13 mouse cellular contexts compared by ENCODE assay signal in the genomic region with DNA sequence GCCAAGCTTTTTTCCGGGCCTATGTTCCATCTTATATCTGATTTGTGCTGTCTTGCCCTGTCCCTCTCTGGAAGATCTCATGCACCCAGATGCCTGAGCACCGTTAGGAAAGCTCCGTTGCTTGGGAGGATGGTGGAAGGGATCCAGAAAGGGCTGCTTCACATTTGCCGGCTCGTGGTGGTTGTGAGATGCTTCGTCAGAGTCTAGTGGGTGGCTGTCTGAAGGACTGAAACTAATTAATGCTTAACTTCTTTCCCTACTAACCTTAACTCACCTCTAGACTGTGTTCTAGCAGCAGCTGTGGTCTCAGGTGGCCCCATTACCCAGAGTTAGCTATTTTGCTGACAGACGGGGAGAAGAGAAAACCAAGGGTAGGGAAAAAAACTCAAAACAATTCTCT. TPM values are rescaled to one million over a fixed set of nuclear protein-coding genes. Genes with fewer than 3 reads are reported as not detected.
DNase-seq lines count a peak whose midpoint lies in the region; ATAC-seq and TF ChIP-seq lines count a peak whose summit lies in the region.
"Had no signal": no experiment of that assay in that cellular context is flagged by ENCODE, and none has a peak within 500 bp of the region (broad histone marks: within the 10 kb centered on the region; RNA-seq: fewer than 3 reads in every experiment).

No protein-coding gene starts in this region.

- ATAC-seq in forebrain, embryonic 11.5 days (replicated peaks; ENCODE audit: low FRiP score) = no peak
- 0 out of 2 replicates have a peak, but pooled peaks have one; percentile 24 for ATAC-seq in hindbrain, postnatal 0 days

- intact Hi-C loops in left cerebral cortex, postnatal 14 days (cut with DNase I) = no loop called here
- intact Hi-C loops in heart, postnatal 25 days (cut with DNase I) = no loop called here

- no peaks in the 10 kb centered on the region for H3K36me3 ChIP-seq in forebrain, embryonic 10.5 days (replicated peaks)
- H3K36me3 ChIP-seq in forebrain, embryonic 11.5 days (ENCODE audit: control insufficient read depth, insufficient read depth, low read length) = no peaks in the 10 kb centered on the region
- H3K36me3 ChIP-seq in hindbrain, postnatal 0 days (ENCODE audit: insufficient read depth, low read length) = no peaks in the 10 kb centered on the region
- H3K36me3 ChIP-seq: liver, embryonic 13.5 days had no signal

- TF ChIP-seq POLR2A in cortical plate, adult 2 months (IDR thresholded peaks at IDR 0.05; ENCODE audit: extremely low read depth, insufficient read depth, low read length) = no peak

- WGBS in forebrain, embryonic 10.5 days = 80% methylated on average over 7 of the region's 7 CpGs
- WGBS in forebrain, embryonic 11.5 days = 76% methylated on average over 7 of the region's 7 CpGs
- 35% methylated on average over 7 of the region's 7 CpGs for WGBS in hindbrain, postnatal 0 days

- no peaks in the 10 kb centered on the region for H3K27me3 ChIP-seq in forebrain, embryonic 10.5 days (ENCODE audit: poor library complexity, severe bottlenecking)
- H3K27me3 ChIP-seq in forebrain, embryonic 11.5 days (ENCODE audit: control insufficient read depth, insufficient read depth, low read length) = no peaks in the 10 kb centered on the region
- no peaks in the 10 kb centered on the region for H3K27me3 ChIP-seq in hindbrain, postnatal 0 days (ENCODE audit: insufficient read depth, low read length)
- H3K27me3 ChIP-seq: liver, embryonic 13.5 days had no signal

- H3K4me1 ChIP-seq in forebrain, embryonic 10.5 days = peaks cover 65% of the 10 kb centered on the region
- peaks cover 15% of the 10 kb centered on the region for H3K4me1 ChIP-seq in forebrain, embryonic 11.5 days (replicated peaks; ENCODE audit: control insufficient read depth, insufficient read depth, low read length)
- peaks cover 9% of the 10 kb centered on the region for H3K4me1 ChIP-seq in cortical plate, adult 2 months (ENCODE audit: control insufficient read depth, insufficient read depth, low read length)
- H3K4me1 ChIP-seq in hindbrain, postnatal 0 days (ENCODE audit: insufficient read depth, low read length) = peaks cover 9% of the 10 kb centered on the region
- H3K4me1 ChIP-seq: liver, embryonic 13.5 days had no signal

- peak overlapping the region; percentile 81 for H3K27ac ChIP-seq in forebrain, embryonic 10.5 days
- no peak overlapping the region for H3K27ac ChIP-seq in forebrain, embryonic 11.5 days (ENCODE audit: low read depth, low read length)
- peak overlapping the region; percentile 9; the same call in 1 of the 2 replicates for H3K27ac ChIP-seq in cortical plate, adult 2 months (ENCODE audit: insufficient read depth, low read length)
- H3K27ac ChIP-seq in hindbrain, postnatal 0 days = peak overlapping the region; percentile 64; the same call in 1 of the 2 replicates
- H3K27ac ChIP-seq: heart, adult 2 months; liver, embryonic 13.5 days had no signal

- DNase-seq in forebrain, embryonic 10.5 days (ENCODE audit: extremely low spot score, low spot score) = no peak
- no peak for DNase-seq in forebrain, embryonic 11.5 days (ENCODE audit: low spot score)
- DNase-seq in hindbrain, postnatal 0 days (ENCODE audit: low spot score) = no peak
- peak; percentile 68 to 80 for DNase-seq in left cerebral cortex, postnatal 14 days (ENCODE audit: low spot score in 2 of 2)
- no peak for DNase-seq in ovary, postnatal 10 days (ENCODE audit: low spot score)
- DNase-seq in gastrocnemius, adult 8-10 months (ENCODE audit: low spot score in 2 of 2) = no peak
- DNase-seq in heart, postnatal 25 days (ENCODE audit: low spot score) = no peak
- DNase-seq: cerebellum, adult 8-10 months; heart, adult 2 months; liver, embryonic 13.5 days had no signal

- no peaks in the 10 kb centered on the region for H3K9me3 ChIP-seq in forebrain, embryonic 10.5 days
- H3K9me3 ChIP-seq in forebrain, embryonic 11.5 days (ENCODE audit: control insufficient read depth, low read length) = no peaks in the 10 kb centered on the region
- H3K9me3 ChIP-seq in hindbrain, postnatal 0 days (ENCODE audit: low read length) = no peaks in the 10 kb centered on the region
- H3K9me3 ChIP-seq: liver, embryonic 13.5 days had no signal

- H3K4me2 ChIP-seq in forebrain, embryonic 11.5 days (ENCODE audit: low read depth, low read length, severe bottlenecking) = no peak overlapping the region
- no peak overlapping the region for H3K4me2 ChIP-seq in hindbrain, postnatal 0 days (ENCODE audit: low read depth, low read length)
- H3K4me2 ChIP-seq: liver, embryonic 13.5 days had no signal

- H3K9ac ChIP-seq in forebrain, embryonic 11.5 days (ENCODE audit: low read length) = no peak overlapping the region
- no peak overlapping the region for H3K9ac ChIP-seq in hindbrain, postnatal 0 days (replicated peaks; ENCODE audit: low read length)
- H3K9ac ChIP-seq: liver, embryonic 13.5 days had no signal

- H3K4me3 ChIP-seq in forebrain, embryonic 10.5 days = no peak overlapping the region
- no peak overlapping the region for H3K4me3 ChIP-seq in forebrain, embryonic 11.5 days (ENCODE audit: low read depth, low read length)
- H3K4me3 ChIP-seq in cortical plate, adult 2 months (ENCODE audit: insufficient read depth, low read length) = no peak overlapping the region
- no peak overlapping the region for H3K4me3 ChIP-seq in hindbrain, postnatal 0 days (ENCODE audit: low read length)
- H3K4me3 ChIP-seq: heart, adult 2 months; liver, embryonic 13.5 days had no signal

- TF ChIP-seq CTCF in cortical plate, adult 2 months (IDR thresholded peaks at IDR 0.05; ENCODE audit: extremely low read depth, insufficient read depth, low read length) = no peak
- TF ChIP-seq CTCF in hindbrain, postnatal 0 days (IDR thresholded peaks at IDR 0.05; ENCODE audit: low read depth) = no peak

RNA-seq across cellular contexts. Expression of a gene that starts 54.0 kb away (rescaled TPM):
- 2.2 and 2.4 TPM in 2 replicates for polyA plus RNA-seq in forebrain, embryonic 10.5 days (2016; fragmentation: Nextera tagmentation; extraction: Ambion mirVana)
- polyA plus RNA-seq in forebrain, embryonic 11.5 days (2014; fragmentation: Nextera tagmentation; extraction: Ambion mirVana) = 4.1 and 4.5 TPM in 2 replicates
- polyA plus RNA-seq in cortical plate, adult 2 months (2012; rRNA removed) = 23.7 and 25.3 TPM in 2 replicates
- 20.5 and 24.5 TPM in 2 replicates for total RNA-seq in hindbrain, postnatal 0 days (2014; rRNA removed)
- polyA plus RNA-seq in hindbrain, postnatal 0 days (2015; fragmentation: Nextera tagmentation; extraction: Ambion mirVana) = 4.9 and 5.8 TPM in 2 replicates
- 10 to 100 TPM; 38.7 to 39.0 TPM for total RNA-seq in left cerebral cortex, postnatal 14 days (2021)
- total RNA-seq in gastrocnemius, adult 8-10 months (2022) = under 1 TPM; 0.08 to 0.19 (median 0.13) TPM
- total RNA-seq in heart, postnatal 25 days (2021) = under 1 TPM; 0.47 to 0.53 TPM
- total RNA-seq: MEL; neutrophil, adult 5-6 weeks had no signal

Comparison
In these comparisons a context has a peak if more than half of its experiments do, and no peak if none do; other contexts are left out.
1. DNase-seq: peak in left cerebral cortex, postnatal 14 days (2 of 2); none in forebrain, embryonic 10.5 days (single experiment), forebrain, embryonic 11.5 days (single experiment), hindbrain, postnatal 0 days (single experiment), ovary, postnatal 10 days (single experiment), gastrocnemius, adult 8-10 months (0 of 2) and heart, postnatal 25 days (single experiment).
2. RNA of a gene that starts 54.0 kb away (total RNA-seq): 38.7 to 39.0 TPM in left cerebral cortex, postnatal 14 days and 20.5 to 24.5 TPM in hindbrain, postnatal 0 days; 0.47 to 0.53 TPM in heart, postnatal 25 days and 0.08 to 0.19 TPM in gastrocnemius, adult 8-10 months; every median in the first group is over 10 times any median in the second.